In the genomic region with DNA sequence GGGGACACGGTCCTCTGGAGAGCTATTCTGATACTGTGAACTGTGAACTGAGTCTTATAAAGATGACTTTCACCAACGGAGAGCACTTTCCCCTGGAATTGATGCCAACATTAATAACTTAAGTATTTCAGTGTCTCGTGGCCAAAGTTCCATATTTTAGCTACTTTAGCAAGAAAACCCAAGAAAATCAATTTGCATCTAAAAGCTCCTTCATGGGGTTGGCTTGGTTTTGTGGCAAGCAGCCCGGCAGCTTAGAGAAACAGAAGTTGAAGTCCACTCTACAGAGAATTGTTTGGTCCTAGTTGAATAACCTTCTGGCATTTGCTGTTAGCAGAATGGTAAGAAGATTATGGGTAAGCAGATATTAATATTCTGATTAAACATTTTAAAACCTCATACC, we compare ENCODE assay signal across 25 mouse cellular contexts. TPM values are rescaled to one million over a fixed set of nuclear protein-coding genes. Genes with fewer than 3 reads are reported as not detected.
DNase-seq lines count a peak whose midpoint lies in the region; ATAC-seq lines count a peak whose summit lies in the region.
"Had no signal": no experiment of that assay in that cellular context is flagged by ENCODE, and none has a peak within 500 bp of the region (broad histone marks: within the 10 kb centered on the region; RNA-seq: fewer than 3 reads in every experiment).

No protein-coding gene starts in this region.

- no peak overlapping the region for H3K9ac ChIP-seq in embryonic facial prominence, embryonic 14.5 days (ENCODE audit: low read depth, low read length)
- H3K9ac ChIP-seq in forebrain, embryonic 14.5 days (ENCODE audit: low read length): no peak overlapping the region
- H3K9ac ChIP-seq: embryonic facial prominence, embryonic 13.5 days; liver, embryonic 13.5 days; lung, embryonic 15.5 days; midbrain, embryonic 13.5 days; neural tube, embryonic 15.5 days had no signal

- intact Hi-C loops in left cerebral cortex, postnatal 4 days (cut with DNase I): loop anchor here (10.0 kb wide), 1 partner anchor 133 kb away; no protein-coding TSS in a partner anchor

- peaks cover 7% of the 10 kb centered on the region; the same call in 1 of the 2 replicates for H3K27me3 ChIP-seq in embryonic facial prominence, embryonic 14.5 days (replicated peaks; ENCODE audit: control insufficient read depth, insufficient read depth, low read length)
- H3K27me3 ChIP-seq in embryonic facial prominence, embryonic 10.5 days (replicated peaks; ENCODE audit: low read depth, poor library complexity, severe bottlenecking): peaks cover 43% of the 10 kb centered on the region
- peaks cover 5% of the 10 kb centered on the region; the same call in 1 of the 2 replicates for H3K27me3 ChIP-seq in forebrain, embryonic 14.5 days (replicated peaks; ENCODE audit: control insufficient read depth, insufficient read depth, low read length)
- H3K27me3 ChIP-seq: lung, embryonic 15.5 days had no signal

- H3K4me2 ChIP-seq in embryonic facial prominence, embryonic 14.5 days (ENCODE audit: low read depth, low read length): no peak overlapping the region; the same call in 1 of the 2 replicates
- no peak overlapping the region for H3K4me2 ChIP-seq in forebrain, embryonic 14.5 days (ENCODE audit: low read length)
- H3K4me2 ChIP-seq: liver, embryonic 13.5 days; midbrain, embryonic 13.5 days had no signal

- no peak overlapping the region for H3K27ac ChIP-seq in embryonic facial prominence, embryonic 14.5 days (replicated peaks; ENCODE audit: low read depth, low read length)
- no peak overlapping the region for H3K27ac ChIP-seq in embryonic facial prominence, embryonic 10.5 days (replicated peaks)
- no peak overlapping the region for H3K27ac ChIP-seq in forebrain, embryonic 14.5 days (ENCODE audit: low read depth, low read length)
- H3K27ac ChIP-seq: embryonic facial prominence, embryonic 13.5 days; forebrain, embryonic 10.5 days; kidney, postnatal 0 days; limb, embryonic 10.5 days; liver, embryonic 13.5 days; lung, embryonic 15.5 days; midbrain, embryonic 13.5 days; neural tube, embryonic 15.5 days; stomach, postnatal 0 days had no signal

- peak; percentile 39 for DNase-seq in adrenal gland, postnatal 10 days
- no peak for DNase-seq in adrenal gland, adult 8-10 months
- DNase-seq in embryonic facial prominence, embryonic 14.5 days (ENCODE audit: low spot score): peak; percentile 56
- no peak for DNase-seq in embryonic facial prominence, embryonic 10.5 days (ENCODE audit: low spot score)
- DNase-seq in layer of hippocampus, adult 8-10 months (ENCODE audit: low spot score in 2 of 2): peak; percentile 13 to 21
- no peak for DNase-seq in layer of hippocampus, postnatal 10 days (ENCODE audit: low spot score in 2 of 2)
- DNase-seq in left cerebral cortex, postnatal 4 days: no peak
- DNase-seq in forebrain, embryonic 14.5 days (ENCODE audit: low spot score): no peak
- DNase-seq: adrenal gland, adult 2 months; heart, postnatal 4 days; liver, embryonic 13.5 days; right cerebral cortex, postnatal 25 days; thymus, postnatal 14 days had no signal

- H3K4me3 ChIP-seq in embryonic facial prominence, embryonic 14.5 days (ENCODE audit: low read depth, low read length): no peak overlapping the region
- no peak overlapping the region for H3K4me3 ChIP-seq in embryonic facial prominence, embryonic 10.5 days
- H3K4me3 ChIP-seq in forebrain, embryonic 14.5 days (ENCODE audit: low read depth, low read length): no peak overlapping the region
- H3K4me3 ChIP-seq: embryonic facial prominence, embryonic 13.5 days; forebrain, embryonic 10.5 days; limb, embryonic 10.5 days; liver, embryonic 13.5 days; lung, embryonic 15.5 days; midbrain, embryonic 13.5 days; myocyte; neural tube, embryonic 15.5 days had no signal

- H3K9me3 ChIP-seq in embryonic facial prominence, embryonic 14.5 days (ENCODE audit: control insufficient read depth, low read length): no peaks in the 10 kb centered on the region
- no peaks in the 10 kb centered on the region for H3K9me3 ChIP-seq in embryonic facial prominence, embryonic 10.5 days
- no peaks in the 10 kb centered on the region for H3K9me3 ChIP-seq in forebrain, embryonic 14.5 days (replicated peaks; ENCODE audit: control insufficient read depth, low read length)
- H3K9me3 ChIP-seq: embryonic facial prominence, embryonic 13.5 days; forebrain, embryonic 10.5 days; limb, embryonic 10.5 days; liver, embryonic 13.5 days; lung, embryonic 15.5 days; midbrain, embryonic 13.5 days; neural tube, embryonic 15.5 days had no signal

- no peak for ATAC-seq in embryonic facial prominence, embryonic 14.5 days (ENCODE audit: low read depth)
- no peak for ATAC-seq in forebrain, embryonic 14.5 days
- ATAC-seq: hindbrain, embryonic 16.5 days; midbrain, embryonic 13.5 days had no signal

- 63% methylated on average over 4 of the region's 4 CpGs for WGBS in embryonic facial prominence, embryonic 14.5 days
- 89% methylated on average over 4 of the region's 4 CpGs for WGBS in embryonic facial prominence, embryonic 10.5 days
- 86% methylated on average over 4 of the region's 4 CpGs for WGBS in forebrain, embryonic 14.5 days

- H3K4me1 ChIP-seq in embryonic facial prominence, embryonic 14.5 days (ENCODE audit: control insufficient read depth, insufficient read depth, low read length): no peaks in the 10 kb centered on the region
- H3K4me1 ChIP-seq in embryonic facial prominence, embryonic 10.5 days: peaks cover 15% of the 10 kb centered on the region
- peaks cover 6% of the 10 kb centered on the region; the same call in 1 of the 2 replicates for H3K4me1 ChIP-seq in forebrain, embryonic 14.5 days (ENCODE audit: control insufficient read depth, insufficient read depth, low read length)

- no peaks in the 10 kb centered on the region for H3K36me3 ChIP-seq in embryonic facial prominence, embryonic 14.5 days (ENCODE audit: control insufficient read depth, insufficient read depth, low read length)
- H3K36me3 ChIP-seq in embryonic facial prominence, embryonic 10.5 days (replicated peaks): no peaks in the 10 kb centered on the region
- H3K36me3 ChIP-seq in forebrain, embryonic 14.5 days (ENCODE audit: control insufficient read depth, insufficient read depth, low read length): no peaks in the 10 kb centered on the region
- H3K36me3 ChIP-seq: embryonic facial prominence, embryonic 13.5 days; forebrain, embryonic 10.5 days; limb, embryonic 10.5 days; liver, embryonic 13.5 days; lung, embryonic 15.5 days; midbrain, embryonic 13.5 days; neural tube, embryonic 15.5 days had no signal

RNA-seq across cellular contexts. Expression of gene Stard13, which starts 2.2 kb away (rescaled TPM):
- total RNA-seq in adrenal gland, postnatal 10 days (2021): 10 to 100 TPM; 22.6 to 30.1 TPM
- total RNA-seq in adrenal gland, adult 8-10 months (2022): 10 to 100 TPM; 12.5 to 17.0 (median 14.7) TPM
- polyA plus RNA-seq in embryonic facial prominence, embryonic 14.5 days (2014; fragmentation: Nextera tagmentation; extraction: Ambion mirVana): 13.3 and 13.6 TPM in 2 replicates
- 4.2 and 4.6 TPM in 2 replicates for polyA plus RNA-seq in embryonic facial prominence, embryonic 10.5 days (2016; fragmentation: Nextera tagmentation; extraction: Ambion mirVana)
- 10 to 100 TPM; 24.2 to 30.2 (median 24.4) TPM for total RNA-seq in layer of hippocampus, adult 8-10 months (2022)
- 10 to 100 TPM; 16.9 to 17.0 TPM for total RNA-seq in layer of hippocampus, postnatal 10 days (2021)
- 10 to 100 TPM; 12.3 to 14.9 TPM for total RNA-seq in left cerebral cortex, postnatal 4 days (2021)
- polyA plus RNA-seq in forebrain, embryonic 14.5 days (2014; fragmentation: Nextera tagmentation; extraction: Ambion mirVana): 2.0 and 2.9 TPM in 2 replicates
- total RNA-seq: granulocyte monocyte progenitor cell, adult 5-6 weeks; MEL had no signal

Comparison
In these comparisons a context has a peak if more than half of its experiments do, and no peak if none do; other contexts are left out.
1. DNase-seq: peak in adrenal gland, postnatal 10 days (single experiment), embryonic facial prominence, embryonic 14.5 days (single experiment) and layer of hippocampus, adult 8-10 months (2 of 2); none in adrenal gland, adult 8-10 months (single experiment), embryonic facial prominence, embryonic 10.5 days (single experiment), layer of hippocampus, postnatal 10 days (0 of 2), left cerebral cortex, postnatal 4 days (single experiment) and forebrain, embryonic 14.5 days (single experiment).